Mouse (Mus musculus) megakaryocyte, embryonic 14.5 days (primary cell): ENCODE measurements around the gene Dynlt1a.
"Not testable (repeated sequence)": the region's sequence is repeated elsewhere in the genome, so short reads cannot be mapped to it uniquely, and the experiment has no call there.

ENCODE experiments used
- FLI1 ChIP-seq: IDR thresholded peaks from 2 replicates; pipeline ENCODE4 v1.6.1; 2012; ENCODE audit warnings: low read length, inconsistent platforms, mixed read lengths
- GATA1 ChIP-seq: IDR thresholded peaks from 3 replicates; pipeline ENCODE4 v1.6.1; 2012; ENCODE audit warnings: mixed read lengths, low read length, inconsistent platforms, borderline replicate concordance

GRCm38 (mm10) chr17:6304891-6305290, 12.4 kb downstream of the Dynlt1a start:
- TF ChIP-seq GATA1, FLI1: not testable (repeated sequence)
